Mouse (Mus musculus) B cell, adult 67 days (primary cell): ENCODE data around the gene Gm20795. TPM values are rescaled to one million over a fixed set of nuclear protein-coding genes. Genes with fewer than 3 reads are reported as not detected.

Experiments used
- total RNA-seq, 2 experiments: library from RNA; stranded (reverse); gene quantifications; 4 replicates each; pipeline ENCODE4 v1.2.4; 2023

Gm20795 gene
- total RNA-seq, result not detected

GRCm38 (mm10) chrY:40804614-40805013 lies at the start of gene Gm20795:
Gene Gm20795 (plus strand): TSS chrY:40804914.

GRCm38 (mm10) chrY:40775665-40776064 lies 29.0 kb upstream of the Gm20795 start, which contains the start of gene Gm21797:
Gene Gm21797 (minus strand): TSS chrY:40775765.

Other genes with a start within 250 kb of the Gm20795 start
- gene Gm21852, start 152.9 kb upstream of the Gm20795 start, total RNA-seq, result not detected
- not detected for gene Gm21797, start 29.1 kb upstream of the Gm20795 start, total RNA-seq